Mouse (Mus musculus) cerebellum, postnatal 14 days (tissue): ENCODE data around the gene Nhsl1.

Experiments used
- DNase-seq, 2 experiments: peaks; one replicate each; pipeline ENCODE4 v3.0.0; 2021; ENCODE audit warnings: mixed read lengths in 2 of 2

The Nhsl1 gene

DNA sequence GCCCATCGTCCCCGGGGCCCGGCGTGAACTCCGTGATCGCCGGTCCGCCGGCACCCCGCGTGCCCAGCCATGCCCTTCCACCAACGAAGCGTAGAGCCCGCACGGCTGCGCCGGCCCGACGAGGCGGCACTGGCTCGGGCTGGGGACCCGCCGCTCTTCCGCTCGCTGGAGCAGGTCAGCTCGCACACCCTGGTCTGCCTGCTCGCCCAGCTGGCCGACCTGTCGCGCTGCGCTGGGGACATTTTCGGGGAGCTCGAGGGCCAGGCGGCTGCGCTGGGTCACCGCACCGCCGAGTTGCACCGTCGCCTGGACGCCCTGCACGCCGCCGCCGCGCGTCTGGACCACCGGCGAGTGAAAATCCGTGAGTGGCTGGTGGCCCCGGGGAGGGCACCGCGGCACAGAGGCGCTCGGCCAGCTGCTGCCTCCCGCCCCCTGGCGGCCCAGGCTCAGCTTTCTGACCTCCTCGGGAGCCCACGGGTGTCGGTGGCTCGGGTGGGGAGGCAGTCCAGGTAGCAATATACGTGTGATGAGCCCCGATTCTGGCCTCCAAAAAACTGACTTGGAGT is at the start of gene Nhsl1:
Nhsl1 (plus strand) TSS at position 70 of the 566 bp plus-strand sequence.
- DNase-seq = peak; percentile 48 to 52

DNA sequence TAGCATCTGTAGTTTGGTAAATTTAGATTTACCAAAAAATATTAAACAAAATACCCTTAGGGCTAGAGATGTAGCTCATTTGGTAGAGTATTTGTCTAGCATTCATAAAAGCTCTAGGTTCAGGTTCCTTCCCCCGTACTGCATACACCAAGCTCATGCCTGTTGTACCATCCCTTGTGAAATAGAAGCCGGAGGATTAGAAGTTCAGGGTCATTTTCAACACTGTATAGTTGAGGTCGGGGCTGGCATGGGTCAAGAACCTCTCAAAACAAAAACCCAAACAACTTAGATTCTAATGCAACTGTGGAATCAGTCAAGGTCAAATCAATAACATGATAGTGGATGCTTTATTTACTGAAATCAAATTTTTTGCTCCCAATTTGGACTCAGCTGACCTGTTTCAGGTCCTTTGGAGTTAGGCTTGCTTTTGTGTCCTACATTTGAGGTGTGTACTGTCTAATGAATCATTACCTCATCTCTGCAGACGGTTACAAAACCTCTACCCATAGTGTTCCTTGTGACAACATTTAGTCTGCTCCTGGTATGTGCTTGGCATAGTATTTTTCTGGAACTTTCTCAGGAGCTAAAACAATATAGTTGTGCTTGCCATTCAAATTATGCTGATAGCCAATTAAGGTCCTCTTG is 42.6 kb upstream of the Nhsl1 start:
- no peak for DNase-seq

DNA sequence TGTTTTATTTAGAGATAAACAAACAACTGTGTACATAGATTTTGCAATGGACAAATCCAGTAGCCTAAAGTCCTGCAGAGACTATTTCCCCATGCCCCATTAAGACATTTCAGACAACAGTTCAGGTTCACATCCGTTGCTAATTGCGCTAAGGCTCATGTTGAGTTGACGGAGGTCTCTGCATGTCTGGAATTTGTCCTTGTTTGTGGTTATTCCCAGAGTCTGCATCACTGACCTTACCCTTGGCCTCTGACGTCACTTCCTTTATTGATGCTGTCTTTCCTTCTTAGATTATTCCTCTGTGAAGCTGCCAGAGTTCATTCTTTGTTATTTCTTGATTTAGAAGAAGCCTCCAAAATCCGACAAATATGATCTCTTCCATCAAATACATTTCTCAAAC is 34.8 kb upstream of the Nhsl1 start:
- DNase-seq = no peak

DNA sequence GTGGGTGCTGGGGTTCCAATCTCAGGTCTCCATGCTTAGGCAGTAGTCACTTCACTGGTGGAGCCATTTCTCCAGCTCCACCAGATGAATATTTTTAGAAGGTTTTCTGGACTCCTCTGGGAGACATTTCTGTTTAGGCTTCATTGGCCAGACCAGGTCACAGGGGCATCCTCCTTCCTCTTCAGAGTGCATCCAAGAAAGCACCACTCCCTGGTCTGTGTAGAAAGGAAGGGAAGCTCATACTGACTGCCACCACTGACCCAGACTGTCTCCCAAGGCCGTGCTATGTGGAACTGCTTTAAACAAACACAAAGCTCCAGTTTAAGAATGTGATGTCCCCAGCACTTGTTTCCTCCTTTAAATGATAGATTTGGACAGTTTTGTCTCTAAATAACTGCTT is 29.3 kb upstream of the Nhsl1 start:
- no peak for DNase-seq

DNA sequence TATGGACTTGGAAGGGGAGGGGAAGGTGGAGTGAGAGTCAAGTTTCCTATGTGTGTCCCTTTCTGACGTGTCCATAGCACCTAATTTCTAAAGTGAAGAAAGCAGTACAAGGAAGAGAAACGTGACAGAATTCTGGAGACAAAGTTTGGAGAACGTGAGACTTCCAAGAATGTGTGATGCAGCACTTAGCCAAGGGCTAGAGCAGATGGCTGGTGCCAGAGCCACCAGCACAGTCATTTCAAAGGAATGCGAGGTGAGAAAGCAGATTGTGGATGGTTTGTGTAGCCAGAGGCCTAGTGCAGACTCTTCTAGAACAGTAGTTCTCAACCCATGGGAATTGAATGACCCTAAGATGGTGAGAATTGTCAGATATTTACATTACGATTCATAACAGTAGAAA is 13.7 kb upstream of the Nhsl1 start:
- DNase-seq = no peak

DNA sequence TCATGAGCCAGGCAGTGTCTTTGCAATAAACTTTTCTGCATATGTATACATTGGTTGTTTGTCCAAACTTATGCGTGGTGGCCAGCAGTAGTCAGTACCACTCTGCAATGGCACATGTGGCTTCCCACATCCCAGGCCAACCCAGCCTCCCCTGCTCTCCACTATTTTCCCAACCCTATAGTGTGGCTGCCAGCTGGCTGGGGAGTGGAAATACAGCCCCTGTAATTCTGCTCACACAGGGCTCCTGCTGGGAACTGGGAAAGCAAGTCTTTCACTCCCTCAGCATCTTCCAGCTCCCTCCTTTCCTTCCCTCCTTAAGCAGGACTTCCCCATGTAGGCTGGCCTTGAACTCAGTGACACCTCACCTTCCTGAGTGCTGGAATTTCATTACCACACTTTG is 3.7 kb upstream of the Nhsl1 start:
- DNase-seq = peak in 1 of 2 experiments; percentile 27

DNA sequence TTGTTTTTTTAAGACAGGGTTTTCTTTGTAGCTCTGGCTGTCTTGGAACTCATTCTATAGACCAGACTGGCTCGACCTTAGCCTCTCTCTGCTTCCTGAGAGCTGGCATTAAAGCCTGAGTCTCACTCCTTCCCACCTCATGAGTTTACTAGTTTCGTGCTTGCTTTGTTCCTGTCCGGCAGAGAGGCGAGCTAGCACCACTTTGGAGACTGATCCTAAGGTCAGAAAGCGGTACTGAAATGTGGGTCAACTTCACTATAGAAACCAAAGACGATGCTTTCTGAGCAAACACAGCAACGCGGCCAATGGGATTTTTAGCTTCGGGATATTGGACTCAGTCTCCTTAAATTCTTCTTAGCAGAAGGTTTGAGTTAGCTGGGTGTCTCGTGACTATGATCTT is 1.3 kb upstream of the Nhsl1 start:
- no peak for DNase-seq

DNA sequence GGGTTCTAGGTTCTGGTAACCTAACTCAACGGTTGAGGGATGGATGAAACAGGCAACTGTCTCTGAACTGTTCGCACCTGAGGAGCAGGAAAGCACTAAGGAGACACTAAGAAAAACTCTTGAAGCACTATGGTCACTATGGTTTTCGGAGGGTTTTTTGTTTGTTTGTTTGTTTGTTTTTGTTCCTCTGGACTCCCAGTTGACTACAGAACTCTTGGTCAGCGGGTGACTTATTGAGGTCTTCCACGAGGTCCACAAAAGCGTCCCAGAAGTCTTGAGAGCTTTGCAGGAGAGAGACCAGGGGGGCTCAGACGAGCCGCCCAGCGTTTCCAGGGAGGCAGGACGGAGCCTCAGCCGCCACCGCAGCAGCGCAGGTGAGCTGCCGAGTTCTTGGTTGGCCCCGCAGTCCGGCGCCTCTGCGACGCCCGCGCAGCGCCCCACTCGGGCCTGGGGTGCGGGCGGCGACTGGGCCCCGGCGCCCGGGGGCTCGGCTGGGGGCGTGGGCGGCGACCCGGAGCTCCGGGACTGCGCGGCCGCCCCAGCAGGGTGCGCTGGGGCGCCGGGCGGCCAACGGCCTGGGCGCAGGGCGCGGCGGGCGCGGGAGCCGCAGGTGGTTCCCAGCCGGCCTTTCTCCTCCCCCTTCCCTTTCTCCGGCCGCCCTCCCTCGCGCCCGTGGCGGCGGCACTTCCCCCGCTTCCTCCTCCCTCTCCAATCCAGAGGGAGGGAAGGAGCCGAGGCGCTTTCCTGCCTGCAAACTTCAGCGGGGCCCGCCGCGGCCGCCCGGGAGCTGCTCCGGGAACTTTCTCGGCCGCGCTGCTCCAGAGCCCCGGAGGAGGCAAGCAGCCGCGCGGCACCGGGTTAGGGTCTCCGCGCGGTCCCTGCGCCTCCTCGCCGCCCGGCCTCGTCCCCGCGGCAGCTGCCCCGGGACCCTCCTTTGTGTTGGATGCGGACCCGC is 547 bp upstream of the Nhsl1 start:
- peak; percentile 35 for DNase-seq

DNA sequence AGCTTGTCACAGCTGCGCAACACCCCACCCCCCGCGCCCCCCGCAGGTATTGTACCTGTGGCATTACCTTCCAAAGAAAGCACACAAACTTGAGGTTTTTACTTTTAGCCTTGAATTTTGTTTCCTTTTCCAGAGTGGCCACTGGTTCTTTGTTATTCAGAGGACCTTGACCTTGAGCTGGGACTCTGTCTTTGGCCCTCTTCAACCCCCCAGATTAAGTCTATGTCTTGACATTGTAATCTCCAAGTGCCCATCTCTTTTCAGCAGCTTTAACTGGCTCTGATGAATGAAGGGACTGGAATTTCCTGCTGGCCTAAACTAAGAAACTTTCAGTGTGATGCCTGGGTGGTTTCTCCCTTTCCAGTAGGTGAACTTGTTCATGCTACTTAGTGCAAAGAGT is 906 bp downstream of the Nhsl1 start:
- DNase-seq = no peak

DNA sequence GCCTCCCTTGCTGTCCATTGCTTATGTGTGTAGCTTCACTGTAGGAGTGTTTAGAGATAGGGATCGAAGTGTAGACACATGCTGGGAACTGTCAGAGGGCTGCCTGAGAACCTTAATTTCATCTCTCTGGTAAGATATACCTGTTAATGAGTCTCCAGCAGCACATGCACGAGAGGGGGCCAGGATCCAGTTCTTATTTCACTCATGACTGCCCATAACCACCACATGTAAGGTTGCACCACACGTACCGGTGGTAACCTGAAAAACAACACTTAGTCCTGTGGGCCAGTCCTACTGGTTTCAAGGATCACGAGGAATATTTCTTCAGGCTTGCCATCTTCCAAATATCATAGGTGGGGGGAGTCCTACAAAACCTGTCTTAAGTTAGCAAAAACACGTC is 3.1 kb downstream of the Nhsl1 start:
- DNase-seq = no peak

DNA sequence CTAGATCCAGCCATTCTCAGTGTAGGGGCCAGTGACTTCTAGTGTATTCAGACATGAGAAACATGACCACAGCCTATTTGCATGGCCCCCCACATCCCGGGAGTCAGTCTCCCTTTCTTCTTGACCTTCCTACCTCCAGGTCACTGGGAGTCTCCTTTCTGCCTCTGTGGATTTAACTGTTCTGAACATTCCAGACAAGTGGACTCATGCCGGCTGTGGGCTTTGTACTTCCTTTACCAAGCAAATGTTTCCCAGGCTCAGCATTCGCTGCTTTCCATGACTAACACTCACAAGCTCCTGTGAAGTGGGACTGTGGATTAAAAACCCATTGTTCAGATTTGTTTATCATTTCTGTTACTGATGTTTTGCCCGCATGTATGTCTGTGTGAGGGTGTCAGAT is 4.9 kb downstream of the Nhsl1 start:
- no peak for DNase-seq

DNA sequence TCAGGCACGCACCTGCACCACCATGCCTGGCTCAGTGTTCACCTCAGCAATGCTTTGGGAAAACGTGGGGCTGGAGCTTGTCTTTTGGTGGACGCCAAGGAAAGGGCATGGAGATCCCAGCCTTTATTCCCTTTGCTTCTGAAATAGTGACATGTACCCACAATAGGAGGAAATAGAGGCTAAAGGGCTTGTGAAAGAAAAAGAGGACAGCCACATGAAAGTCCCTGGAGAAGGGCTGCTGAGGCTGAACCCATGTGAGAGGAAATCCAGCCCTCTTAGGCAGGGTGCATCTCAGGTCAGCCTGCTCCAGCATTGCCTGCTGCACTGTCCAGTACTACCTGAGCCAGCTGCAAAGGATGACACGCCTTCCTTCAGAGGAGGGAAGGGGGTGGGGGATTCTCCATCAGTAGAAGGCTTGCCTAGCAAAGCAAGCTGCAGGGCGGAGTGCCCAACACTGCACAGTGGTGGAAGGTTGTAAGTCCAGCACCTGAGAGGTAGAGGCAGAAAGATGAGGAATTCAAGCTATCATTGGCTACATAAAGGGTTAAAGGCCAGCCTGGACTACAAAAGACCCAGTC is 9.6 kb downstream of the Nhsl1 start:
- no peak for DNase-seq

DNA sequence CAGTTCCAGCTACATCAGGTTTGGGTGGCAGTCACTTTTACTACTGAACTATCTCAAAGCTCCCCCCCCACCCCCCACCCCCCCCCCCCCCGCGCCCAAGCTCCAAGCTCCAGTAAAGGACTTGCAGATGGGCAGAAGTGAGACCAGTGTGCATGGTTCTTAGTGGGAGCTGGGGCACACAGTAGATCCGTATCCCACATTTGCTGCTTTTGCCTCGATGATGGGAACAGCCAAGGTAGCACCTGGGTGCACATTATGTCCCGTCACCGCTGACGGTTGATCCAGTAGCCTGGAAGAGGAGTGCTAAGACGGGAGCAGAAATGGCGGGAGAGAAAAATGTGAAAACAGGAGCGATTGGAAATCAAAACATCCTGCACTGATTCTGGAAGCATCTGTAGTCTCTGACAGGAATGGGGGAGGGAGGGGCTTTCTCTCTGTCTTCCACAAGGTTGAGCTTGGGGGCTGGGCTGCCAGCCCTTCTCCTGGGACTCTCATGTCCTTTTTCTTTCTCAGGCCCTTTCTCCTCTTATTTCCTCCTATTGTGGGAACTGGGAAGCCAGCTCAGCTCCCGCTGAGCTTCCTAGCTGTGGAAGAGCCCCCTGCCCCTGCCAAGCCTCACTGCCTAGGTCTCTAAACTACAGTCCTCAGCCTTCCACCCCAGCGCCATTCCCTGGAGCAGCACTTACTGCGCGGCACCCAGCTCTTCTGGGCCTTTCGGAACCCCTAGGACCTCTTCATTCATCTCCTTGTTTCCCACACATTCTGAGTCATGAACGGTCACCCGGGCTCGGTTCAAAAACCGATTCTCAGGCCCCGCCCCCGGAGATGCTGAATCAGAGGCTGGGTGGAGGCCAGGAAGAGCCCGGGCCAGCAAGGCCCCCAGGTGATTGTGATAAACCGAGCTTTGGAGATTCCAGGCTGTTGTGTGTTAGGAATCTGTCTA is 10.6 kb downstream of the Nhsl1 start:
- peak; percentile 57 to 66 for DNase-seq

DNA sequence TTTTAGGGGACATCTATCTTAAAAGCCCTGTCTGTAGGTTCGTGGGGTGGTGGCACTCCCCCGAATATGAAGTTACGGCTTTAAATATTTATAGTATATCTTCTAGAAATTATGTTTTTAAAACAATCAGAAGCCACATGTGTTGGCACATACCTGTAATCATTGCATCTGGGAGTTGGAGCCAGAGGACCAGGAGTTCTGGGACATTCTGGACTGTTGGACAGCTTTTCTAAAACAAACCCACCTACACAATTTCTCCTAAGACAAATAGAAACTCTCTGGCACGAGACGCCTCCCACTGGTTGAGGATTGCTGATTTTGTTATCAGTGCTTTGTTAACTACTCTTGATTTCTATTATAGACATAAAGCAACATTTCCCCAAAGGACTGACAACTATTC is 11.7 kb downstream of the Nhsl1 start:
- no peak for DNase-seq

DNA sequence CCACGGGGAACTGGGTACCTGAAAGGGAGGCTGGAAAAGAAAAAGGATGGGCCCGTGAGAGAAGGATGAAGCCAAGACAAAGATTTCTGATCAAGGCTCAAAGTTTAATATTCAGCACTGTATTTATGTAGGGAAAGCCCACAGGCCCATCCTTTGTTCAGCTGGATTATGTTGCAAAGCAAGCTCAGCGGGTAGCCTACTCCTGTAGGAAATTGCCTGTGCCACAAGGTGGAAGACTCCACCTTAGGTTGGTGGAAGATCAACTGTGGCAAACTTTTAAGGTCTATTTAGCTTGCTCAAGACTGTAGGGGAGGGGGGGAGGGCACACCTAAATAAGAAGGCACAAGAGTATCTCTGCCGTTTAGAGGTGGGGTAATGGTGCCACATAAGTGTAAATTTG is 14.8 kb downstream of the Nhsl1 start:
- no peak for DNase-seq

DNA sequence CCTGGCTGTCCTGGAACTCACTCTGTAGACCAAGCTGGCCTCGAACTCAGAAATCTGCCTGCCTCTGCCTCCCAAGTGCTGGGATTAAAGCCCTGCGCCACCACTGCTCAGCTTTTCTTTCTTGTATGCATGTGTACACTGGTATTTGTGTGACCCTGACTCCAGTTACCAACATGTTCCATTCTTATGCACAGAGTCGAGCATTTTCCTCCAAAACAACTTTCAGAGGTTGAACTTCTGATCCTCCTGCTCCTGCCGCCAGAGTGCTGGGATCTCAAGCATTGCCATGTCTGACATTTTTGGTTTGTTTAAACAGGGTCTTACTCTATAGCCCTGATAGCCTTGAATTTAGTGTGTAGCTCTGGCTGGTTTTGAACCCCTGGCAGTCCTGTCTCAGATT is 15.4 kb downstream of the Nhsl1 start:
- DNase-seq = no peak

DNA sequence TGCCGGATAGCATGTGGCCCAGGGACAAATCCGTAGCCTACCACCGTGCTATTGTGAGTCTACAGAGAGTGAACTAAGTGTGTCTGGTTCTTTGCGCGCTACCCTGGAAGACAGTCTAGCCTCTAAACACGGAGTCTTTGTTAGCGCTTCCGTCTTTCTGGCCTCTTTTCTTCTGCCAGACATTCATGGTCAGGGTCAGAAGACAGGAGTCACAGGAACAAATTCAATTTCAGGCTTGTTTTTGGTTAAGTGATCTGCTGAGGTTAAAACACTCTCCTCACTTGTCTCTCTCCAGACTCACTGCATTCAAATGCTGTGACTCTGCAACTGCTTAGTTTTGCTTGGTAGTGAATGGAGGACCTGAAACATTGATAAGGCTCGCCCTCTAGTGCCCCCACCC is 15.9 kb downstream of the Nhsl1 start:
- no peak for DNase-seq

DNA sequence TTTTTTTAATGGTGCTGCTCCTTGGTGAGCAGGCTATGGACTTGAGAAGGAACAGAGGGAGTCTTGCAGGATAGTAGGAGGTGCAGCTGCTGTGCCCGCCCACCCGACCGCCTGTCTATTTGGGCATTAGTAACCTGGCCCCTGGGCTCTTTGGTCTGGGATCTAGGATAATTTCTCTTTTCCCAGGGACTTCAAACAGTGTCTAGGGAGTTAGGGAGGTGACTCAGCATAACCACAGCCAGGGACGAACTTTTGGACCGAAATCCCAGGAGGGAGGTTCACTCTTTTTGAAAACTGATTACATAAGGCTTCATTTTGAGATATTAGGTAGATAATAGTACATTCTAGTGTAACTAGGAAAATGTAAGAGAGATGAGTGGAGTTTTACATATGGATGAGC is 18.9 kb downstream of the Nhsl1 start:
- DNase-seq = no peak

DNA sequence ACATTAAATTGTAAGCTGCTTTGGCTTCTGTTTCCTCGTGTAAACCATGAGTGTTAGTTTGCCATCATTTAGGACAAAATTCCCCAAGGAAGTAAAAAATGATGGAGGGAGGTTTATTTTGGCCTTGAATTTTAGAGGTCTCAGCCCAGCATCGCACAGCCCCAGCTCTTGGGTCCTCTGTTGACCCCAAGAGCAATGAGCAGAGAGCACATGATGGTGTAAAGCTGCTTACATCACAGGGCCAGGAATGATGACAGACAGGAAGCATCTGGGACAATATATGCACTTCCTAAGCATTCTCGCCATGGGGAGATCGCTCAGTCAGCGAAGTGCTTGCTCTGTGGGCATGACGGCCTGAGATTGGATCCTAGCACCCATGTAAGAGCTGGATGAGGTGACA is 20.6 kb downstream of the Nhsl1 start:
- DNase-seq = no peak

DNA sequence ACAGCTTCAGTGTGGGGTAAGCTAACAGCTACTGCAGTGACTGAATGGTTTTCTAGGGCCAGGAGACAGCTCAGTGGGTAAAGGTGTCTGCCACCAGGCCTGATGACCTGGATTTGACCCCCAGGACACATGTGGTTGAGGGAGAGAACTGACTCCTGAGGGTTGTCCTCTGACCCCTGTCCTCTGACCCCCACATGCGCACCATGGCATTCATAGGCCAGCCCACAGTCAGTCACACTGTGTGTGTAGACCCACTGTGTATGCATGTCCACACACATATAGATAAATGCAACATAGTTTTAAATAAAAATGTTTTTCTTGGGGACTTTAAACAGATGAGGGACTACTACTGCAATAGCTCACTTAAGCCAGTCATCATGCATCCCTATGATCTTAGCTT is 22.1 kb downstream of the Nhsl1 start:
- no peak for DNase-seq

DNA sequence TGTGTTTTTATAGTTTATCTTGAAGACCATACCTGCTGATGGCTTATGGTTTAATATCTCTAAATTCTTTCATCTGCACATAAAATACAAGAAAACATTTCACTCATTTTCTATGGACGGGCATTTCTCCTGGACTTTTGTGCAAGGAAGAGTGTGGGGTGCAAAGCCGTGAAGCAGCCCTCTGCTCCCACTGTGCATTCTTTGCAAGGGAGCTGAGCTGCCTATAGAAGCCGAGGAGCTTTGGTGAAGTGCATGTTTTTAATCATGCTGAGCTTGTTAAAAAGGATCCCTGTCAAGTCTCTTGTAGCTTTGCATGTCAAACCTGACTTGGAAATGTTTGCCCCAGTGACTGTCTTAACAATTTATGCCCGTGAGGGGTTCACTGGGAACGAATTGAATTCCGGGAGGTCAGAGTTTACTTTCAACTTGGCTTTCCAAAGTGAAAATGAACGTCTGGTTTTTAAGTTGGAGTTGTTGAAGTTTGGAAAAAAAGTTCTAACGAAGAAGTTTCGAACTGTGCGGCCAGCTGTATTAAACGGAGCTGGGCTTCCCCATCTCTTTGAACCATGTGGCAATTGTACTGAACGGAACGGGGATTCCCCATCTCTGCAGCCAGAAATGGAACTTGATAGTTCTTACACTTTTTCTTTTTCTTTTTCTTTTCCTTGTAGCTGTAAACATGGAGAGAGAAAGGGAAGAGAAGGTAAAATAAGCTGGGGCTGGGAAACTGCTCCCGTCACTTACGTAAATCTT is 22.8 kb downstream of the Nhsl1 start:
- no peak for DNase-seq

DNA sequence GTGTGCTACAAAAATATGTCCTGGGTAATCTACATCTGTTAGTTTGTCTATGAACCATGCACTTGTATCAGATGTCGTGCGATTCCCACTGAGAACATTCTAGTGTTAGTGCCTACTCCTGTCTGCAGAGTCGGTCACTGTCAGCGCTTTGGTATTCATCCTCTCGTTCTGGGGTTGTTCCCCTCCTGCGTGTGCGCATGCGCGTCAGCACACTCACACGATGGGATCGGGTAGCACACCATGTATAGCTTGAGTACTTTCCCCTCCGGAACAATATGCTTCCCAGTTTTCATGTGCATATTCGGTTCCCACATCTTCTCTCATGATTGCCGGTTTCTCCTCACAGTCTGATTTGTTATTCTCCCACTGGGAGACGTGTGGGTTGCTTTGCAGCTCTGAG is 28.4 kb downstream of the Nhsl1 start:
- no peak for DNase-seq
